Mouse (Mus musculus): ENCODE measurements around the gene Lgr6.

- TF ChIP-seq CTCF (IDR thresholded peaks at IDR 0.05; ENCODE audit: low read depth) (no peak), EP300 (IDR thresholded peaks at IDR 0.05; ENCODE audit: low read depth) (no peak)
Measured at GRCm38 (mm10) chr1:135079021-135079420, 26.1 kb downstream of the Lgr6 start.

Measured in heart, postnatal 0 days (tissue).